ENCODE assay signal across 15 mouse cellular contexts in the genomic region with DNA sequence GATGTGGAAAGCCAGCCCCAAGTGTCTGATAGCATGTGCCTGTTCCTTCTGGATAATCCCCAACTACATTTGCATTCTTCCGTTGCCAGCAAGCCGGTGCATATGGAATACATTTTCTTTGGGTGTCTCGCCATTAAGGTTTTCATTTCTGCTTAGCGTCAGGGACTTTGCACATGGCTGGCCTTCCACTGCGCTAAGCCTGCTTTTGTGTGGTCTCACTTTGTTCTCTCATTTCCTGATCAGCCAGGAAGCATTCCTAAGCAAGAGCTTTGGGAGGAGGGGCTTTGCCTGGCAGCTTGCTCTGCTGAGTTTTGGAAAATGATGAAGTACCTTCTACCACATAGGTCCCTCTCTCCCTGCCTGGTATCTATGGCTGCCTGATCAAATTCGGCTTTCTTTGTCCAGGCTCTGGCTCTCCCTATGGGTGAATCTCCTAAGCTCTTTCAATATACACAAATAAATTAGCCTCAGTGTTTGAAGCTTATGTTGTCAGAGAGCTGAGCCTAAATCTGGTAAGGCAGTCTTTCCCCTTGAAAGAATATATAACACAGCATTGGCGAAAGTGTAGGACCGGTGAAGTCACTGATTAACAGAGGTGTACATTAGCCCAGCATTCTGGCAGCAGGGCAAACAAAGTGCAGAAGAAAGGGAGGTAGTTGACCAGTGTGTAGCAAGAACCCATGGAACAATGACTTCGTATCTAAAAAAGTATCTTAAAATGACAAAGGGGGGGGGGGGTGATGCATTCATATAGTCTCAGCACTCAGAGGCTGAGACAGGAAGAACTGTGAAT.
A peak's percentile ranks its signal among the peaks of the same experiment; 100 is the strongest.
DNase-seq lines count a peak whose midpoint lies in the region; ATAC-seq and TF ChIP-seq lines count a peak whose summit lies in the region.
"Had no signal": no experiment of that assay in that cellular context is flagged by ENCODE, and none has a peak within 500 bp of the region (broad histone marks: within the 10 kb centered on the region; RNA-seq: fewer than 3 reads in every experiment).

No protein-coding gene starts in this region.

- no peaks in the 10 kb centered on the region for H3K4me1 ChIP-seq in kidney, postnatal 0 days (replicated peaks; ENCODE audit: insufficient read depth, low read length)
- no peaks in the 10 kb centered on the region for H3K4me1 ChIP-seq in kidney, adult 2 months (ENCODE audit: control insufficient read depth, insufficient read depth, low read length)
- H3K4me1 ChIP-seq in forebrain, postnatal 0 days (ENCODE audit: insufficient read depth), result no peaks in the 10 kb centered on the region
- H3K4me1 ChIP-seq in thymus, adult 2 months (replicated peaks; ENCODE audit: control insufficient read depth, insufficient read depth, low read length), result no peaks in the 10 kb centered on the region
- H3K4me1 ChIP-seq: heart, embryonic 13.5 days had no signal

- no peaks in the 10 kb centered on the region for H3K27me3 ChIP-seq in kidney, postnatal 0 days (ENCODE audit: insufficient read depth, low read length)
- no peaks in the 10 kb centered on the region for H3K27me3 ChIP-seq in kidney, adult 2 months (replicated peaks; ENCODE audit: control insufficient read depth, insufficient read depth, low read length)
- no peaks in the 10 kb centered on the region for H3K27me3 ChIP-seq in forebrain, postnatal 0 days (ENCODE audit: insufficient read depth, low read length)
- no peaks in the 10 kb centered on the region for H3K27me3 ChIP-seq in thymus, adult 2 months (ENCODE audit: control insufficient read depth, insufficient read depth, low read length)

- DNase-seq in kidney, postnatal 0 days (ENCODE audit: low spot score), result no peak
- no peak for DNase-seq in kidney, adult 2 months
- peak; percentile 68 for DNase-seq in embryo, embryonic 11 days
- DNase-seq in forebrain, postnatal 0 days, result peak; percentile 31
- DNase-seq in retina, embryonic 14.5 days (ENCODE audit: low spot score), result peak; percentile 65
- no peak for DNase-seq in urinary bladder, postnatal 25 days (ENCODE audit: low spot score)
- DNase-seq in gastrocnemius, adult 2 months, result no peak
- DNase-seq in thymus, adult 2 months, result no peak
- DNase-seq: cerebellum, postnatal 14 days; gastrocnemius, postnatal 25 days; left cerebral cortex, postnatal 4 days had no signal

- WGBS in kidney, postnatal 0 days, result 66% methylated on average over 9 of the region's 9 CpGs
- 60% methylated on average over 9 of the region's 9 CpGs for WGBS in kidney, adult 2 months
- WGBS in forebrain, postnatal 0 days, result 52% methylated on average over 9 of the region's 9 CpGs
- WGBS in thymus, adult 2 months, result 86% methylated on average over 9 of the region's 9 CpGs

- ATAC-seq in kidney, postnatal 0 days (replicated peaks; ENCODE audit: low FRiP score, low read depth), result no peak
- no peak for ATAC-seq in forebrain, postnatal 0 days
- ATAC-seq: CD4-positive, CD25-positive, alpha-beta regulatory T cell, adult 4 months; intestine, embryonic 16.5 days had no signal

- TF ChIP-seq CTCF in kidney, postnatal 0 days (IDR thresholded peaks at IDR 0.05; ENCODE audit: low read depth), result no peak
- TF ChIP-seq CTCF in kidney, adult 2 months (conservative IDR thresholded peaks at IDR 0.05; ENCODE audit: insufficient read depth, insufficient read length, low read depth, low read length), result no peak
- no peak for TF ChIP-seq CTCF in forebrain, postnatal 0 days (IDR thresholded peaks at IDR 0.05; ENCODE audit: low read depth)
- no peak for TF ChIP-seq CTCF in gastrocnemius, adult 2 months (IDR thresholded peaks at IDR 0.05)
- TF ChIP-seq CTCF in thymus, adult 2 months (IDR thresholded peaks at IDR 0.05; ENCODE audit: borderline replicate concordance, control insufficient read depth, extremely low read depth, insufficient read depth, low read length, poor library complexity), result no peak

- H3K27ac ChIP-seq in kidney, postnatal 0 days, result 0 out of 2 replicates have a peak overlapping the region, but pooled peaks have one; percentile 8
- no peak overlapping the region for H3K27ac ChIP-seq in kidney, adult 2 months (ENCODE audit: insufficient read depth, low read depth, low read length)
- no peak overlapping the region for H3K27ac ChIP-seq in forebrain, postnatal 0 days (ENCODE audit: low read depth, low read length)
- no peak overlapping the region for H3K27ac ChIP-seq in gastrocnemius, adult 2 months
- H3K27ac ChIP-seq in thymus, adult 2 months (ENCODE audit: control insufficient read depth, insufficient read depth, low read length), result no peak overlapping the region
- H3K27ac ChIP-seq: heart, embryonic 13.5 days; macrophage had no signal

- no peaks in the 10 kb centered on the region for H3K36me3 ChIP-seq in kidney, postnatal 0 days (ENCODE audit: insufficient read depth, low read length)
- H3K36me3 ChIP-seq in kidney, adult 2 months (ENCODE audit: control insufficient read depth, insufficient read depth, low read length), result no peaks in the 10 kb centered on the region
- H3K36me3 ChIP-seq in forebrain, postnatal 0 days (ENCODE audit: insufficient read depth), result no peaks in the 10 kb centered on the region
- H3K36me3 ChIP-seq in thymus, adult 2 months (ENCODE audit: control insufficient read depth, insufficient read depth, low read length), result no peaks in the 10 kb centered on the region
- H3K36me3 ChIP-seq: heart, embryonic 13.5 days had no signal

- TF ChIP-seq POLR2A in kidney, adult 2 months (IDR thresholded peaks at IDR 0.05; ENCODE audit: low read depth, low read length), result no peak
- TF ChIP-seq POLR2A in thymus, adult 2 months (IDR thresholded peaks at IDR 0.05; ENCODE audit: control insufficient read depth, extremely low read depth, insufficient read depth, low read length, poor library complexity), result no peak

- no peak overlapping the region for H3K9ac ChIP-seq in kidney, postnatal 0 days (ENCODE audit: low read depth, low read length)
- no peak overlapping the region for H3K9ac ChIP-seq in forebrain, postnatal 0 days
- H3K9ac ChIP-seq: heart, embryonic 13.5 days had no signal

- no peaks in the 10 kb centered on the region for H3K9me3 ChIP-seq in kidney, postnatal 0 days (replicated peaks; ENCODE audit: low read length)
- no peaks in the 10 kb centered on the region for H3K9me3 ChIP-seq in forebrain, postnatal 0 days (ENCODE audit: low read length)
- H3K9me3 ChIP-seq: heart, embryonic 13.5 days had no signal

- intact Hi-C loops in gastrocnemius, adult 2 months (cut with DNase I), result no loop called here

- H3K4me2 ChIP-seq in kidney, postnatal 0 days (ENCODE audit: low read length), result no peak overlapping the region
- H3K4me2 ChIP-seq in forebrain, postnatal 0 days (ENCODE audit: low read depth), result no peak overlapping the region
- H3K4me2 ChIP-seq: heart, embryonic 13.5 days had no signal

- no peak overlapping the region for H3K4me3 ChIP-seq in kidney, postnatal 0 days (replicated peaks; ENCODE audit: low read depth, low read length)
- no peak overlapping the region for H3K4me3 ChIP-seq in kidney, adult 2 months (ENCODE audit: insufficient read depth, low read depth, low read length)
- no peak overlapping the region for H3K4me3 ChIP-seq in forebrain, postnatal 0 days (ENCODE audit: low read depth, low read length)
- H3K4me3 ChIP-seq in gastrocnemius, adult 2 months, result no peak overlapping the region
- no peak overlapping the region for H3K4me3 ChIP-seq in thymus, adult 2 months (ENCODE audit: control insufficient read depth, insufficient read depth, low read length)
- H3K4me3 ChIP-seq: heart, embryonic 13.5 days had no signal

Comparison
In these comparisons a context has a peak if more than half of its experiments do, and no peak if none do; other contexts are left out.
1. DNase-seq: peak in embryo, embryonic 11 days (single experiment), forebrain, postnatal 0 days (single experiment) and retina, embryonic 14.5 days (single experiment); none in kidney, postnatal 0 days (single experiment), kidney, adult 2 months (single experiment), urinary bladder, postnatal 25 days (single experiment), gastrocnemius, adult 2 months (single experiment) and thymus, adult 2 months (single experiment).